Mouse (Mus musculus): ENCODE measurements around the gene Ube2i. TPM values are rescaled to one million over a fixed set of nuclear protein-coding genes. Genes with fewer than 3 reads are reported as not detected.
"Not testable (repeated sequence)": the region's sequence is repeated elsewhere in the genome, so short reads cannot be mapped to it uniquely, and the experiment has no call there.

Gene Ube2i
- polyA plus RNA-seq, 1 experiment from 2014 or later: 713 TPM

DNA sequence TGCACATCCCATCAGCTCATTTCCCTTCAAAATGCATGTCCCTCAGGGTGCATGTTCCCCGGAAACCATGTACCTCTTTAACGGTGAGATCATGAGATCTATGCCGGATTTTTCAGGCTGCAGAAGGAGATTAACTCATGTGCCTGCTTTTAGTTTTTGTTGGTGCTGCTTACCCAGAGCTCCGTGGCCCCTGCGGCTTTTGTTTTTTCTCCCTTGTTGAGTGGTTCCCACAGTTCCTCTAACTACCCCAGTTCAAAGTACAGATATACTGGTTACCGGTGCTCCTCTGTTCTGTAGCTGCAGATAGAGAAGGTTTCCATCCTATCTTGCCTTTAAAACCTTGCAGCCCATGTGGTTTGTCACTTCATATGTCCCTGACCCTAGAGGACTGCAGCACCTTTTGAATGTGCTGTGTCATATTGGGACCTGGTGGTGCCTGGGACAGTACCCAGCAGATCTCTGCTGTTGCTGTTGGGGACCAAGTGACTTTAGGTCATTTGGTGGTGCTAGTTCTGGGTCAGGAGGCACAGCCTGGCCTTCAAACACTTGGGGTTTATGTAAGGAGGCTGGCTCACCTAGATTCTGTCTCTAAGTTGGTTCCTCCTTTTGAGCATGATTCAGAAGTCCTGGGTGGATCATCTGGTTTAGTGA is 51.3 kb downstream of the Ube2i start:
- Histone ChIP-seq H3K9me3 (replicated peaks) (no peaks in the 10 kb centered on the region), H3K4me1 (peaks cover 18% of the 10 kb centered on the region), H3K27ac (no peak overlapping the region), H3K4me3 (0 out of 2 replicates have a peak overlapping the region, but pooled peaks have one; percentile 37), H3K9ac (no peak overlapping the region), H3K27me3 (no peaks in the 10 kb centered on the region), H3K36me3 (peaks cover 39% of the 10 kb centered on the region), H3K4me2 (replicated peaks) (peak overlapping the region; percentile 61)
- 41% methylated on average over 6 of the region's 6 CpGs for whole genome bisulfite sequencing
- ATAC-seq (ENCODE audit: low FRiP score): no peak

DNA sequence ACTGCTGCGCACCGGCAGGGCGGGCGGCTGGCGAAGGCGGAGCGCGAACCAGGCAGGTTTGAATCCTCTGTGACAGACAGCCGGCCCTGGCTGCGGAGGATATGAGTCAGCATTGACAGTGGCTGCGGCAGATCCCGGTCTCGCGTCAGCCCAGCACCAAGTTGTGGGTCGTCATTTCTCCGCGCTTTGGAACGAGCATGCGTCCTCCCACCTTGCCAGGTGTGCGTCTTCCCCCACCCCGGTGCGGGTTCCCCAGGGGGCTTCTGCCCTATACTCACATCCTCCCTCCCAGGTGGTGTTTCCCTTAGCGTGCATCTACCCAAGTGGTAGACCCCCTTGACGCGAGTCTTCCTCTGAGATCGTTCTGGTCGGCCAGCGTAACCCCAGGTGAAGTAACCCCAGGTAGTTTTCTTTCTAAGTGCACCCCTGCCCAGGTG is 51.9 kb downstream of the Ube2i start:
- H3K27me3 ChIP-seq; H3K9ac ChIP-seq; H3K27ac ChIP-seq; H3K9me3 ChIP-seq (replicated peaks): not testable (repeated sequence)
- H3K4me1 ChIP-seq: peaks cover 18% of the 10 kb centered on the region
- peak overlapping the region; percentile 37 for H3K4me3 ChIP-seq
- peak overlapping the region; percentile 61 for H3K4me2 ChIP-seq (replicated peaks)
- H3K36me3 ChIP-seq: peaks cover 39% of the 10 kb centered on the region
- ATAC-seq (ENCODE audit: low FRiP score): peak; percentile 80
- 14% methylated on average over 14 of the region's 28 CpGs for WGBS

DNA sequence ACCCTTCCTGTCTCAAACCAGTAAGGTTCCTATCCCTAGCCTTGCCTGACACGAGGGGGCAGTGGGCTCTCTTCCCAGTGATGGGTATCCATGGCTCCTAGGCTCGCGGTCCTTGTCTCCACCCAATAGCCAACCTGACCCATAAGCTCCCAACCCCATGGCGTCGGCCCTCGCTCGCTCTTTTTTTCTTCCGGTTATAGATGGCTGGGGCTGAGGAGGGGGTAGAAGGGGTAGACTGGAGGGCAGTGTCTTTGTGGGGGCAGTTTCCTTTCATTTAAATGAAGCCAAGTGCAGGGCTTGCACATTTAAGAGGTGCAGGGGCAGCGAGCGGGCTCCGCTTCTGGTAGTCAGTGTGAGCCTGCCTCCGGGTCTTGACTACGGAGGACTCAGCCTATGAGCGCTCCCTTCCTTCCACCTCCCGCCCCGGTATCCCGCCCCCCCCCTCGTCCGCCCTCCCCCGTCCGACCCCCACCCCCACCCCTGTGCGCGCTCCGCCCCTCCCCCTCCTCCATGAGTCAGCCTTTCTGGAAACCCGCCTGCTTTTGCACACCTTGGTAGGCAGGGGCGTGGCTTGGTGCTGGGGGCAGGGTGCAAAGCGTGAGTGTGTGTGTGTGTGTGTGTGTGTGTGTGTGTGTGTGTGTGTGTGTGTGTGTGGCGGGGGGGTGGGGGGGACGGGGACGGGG is 52.5 kb downstream of the Ube2i start:
- no peaks in the 10 kb centered on the region for H3K9me3 ChIP-seq (replicated peaks)
- peak overlapping the region; percentile 61 for H3K4me2 ChIP-seq (replicated peaks)
- peaks cover 36% of the 10 kb centered on the region; the same call in 1 of the 2 replicates for H3K36me3 ChIP-seq
- H3K4me1 ChIP-seq: peaks cover 18% of the 10 kb centered on the region
- WGBS: 3% methylated on average over 14 of the region's 30 CpGs
- ATAC-seq (ENCODE audit: low FRiP score): peak; percentile 85
- H3K27me3 ChIP-seq: no peaks in the 10 kb centered on the region
- peak overlapping the region; percentile 37 for H3K4me3 ChIP-seq
- H3K9ac ChIP-seq: peak overlapping the region; percentile 46
- H3K27ac ChIP-seq: peak overlapping the region; percentile 66

DNA sequence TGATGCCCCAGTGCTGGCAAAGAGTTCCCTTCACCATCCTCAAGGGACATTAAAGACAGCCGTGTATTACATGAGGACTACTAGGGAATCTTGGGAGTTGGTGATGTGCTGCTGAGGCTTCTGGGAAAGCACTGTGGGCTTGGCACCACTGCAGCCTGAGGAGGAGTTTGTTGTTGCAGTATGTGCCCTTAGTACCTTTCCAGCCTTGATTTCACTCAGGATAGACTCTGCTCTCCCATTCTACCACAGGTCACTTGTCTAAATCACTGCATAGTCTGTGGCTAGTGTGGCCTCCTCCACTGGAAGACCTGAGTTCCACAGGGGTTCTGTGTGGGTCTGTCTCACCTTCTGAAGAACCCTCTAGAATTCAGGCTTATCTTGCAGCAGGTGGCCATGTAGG is 53.7 kb downstream of the Ube2i start:
- WGBS: 86% methylated on average over 1 of the region's 1 CpGs
- ATAC-seq (ENCODE audit: low FRiP score): no peak
- Histone ChIP-seq H3K4me3 (no peak overlapping the region), H3K27me3 (no peaks in the 10 kb centered on the region), H3K27ac (no peak overlapping the region), H3K36me3 (peaks cover 36% of the 10 kb centered on the region; the same call in 1 of the 2 replicates), H3K9me3 (replicated peaks) (no peaks in the 10 kb centered on the region), H3K4me2 (replicated peaks) (no peak overlapping the region), H3K4me1 (peaks cover 18% of the 10 kb centered on the region), H3K9ac (no peak overlapping the region)

DNA sequence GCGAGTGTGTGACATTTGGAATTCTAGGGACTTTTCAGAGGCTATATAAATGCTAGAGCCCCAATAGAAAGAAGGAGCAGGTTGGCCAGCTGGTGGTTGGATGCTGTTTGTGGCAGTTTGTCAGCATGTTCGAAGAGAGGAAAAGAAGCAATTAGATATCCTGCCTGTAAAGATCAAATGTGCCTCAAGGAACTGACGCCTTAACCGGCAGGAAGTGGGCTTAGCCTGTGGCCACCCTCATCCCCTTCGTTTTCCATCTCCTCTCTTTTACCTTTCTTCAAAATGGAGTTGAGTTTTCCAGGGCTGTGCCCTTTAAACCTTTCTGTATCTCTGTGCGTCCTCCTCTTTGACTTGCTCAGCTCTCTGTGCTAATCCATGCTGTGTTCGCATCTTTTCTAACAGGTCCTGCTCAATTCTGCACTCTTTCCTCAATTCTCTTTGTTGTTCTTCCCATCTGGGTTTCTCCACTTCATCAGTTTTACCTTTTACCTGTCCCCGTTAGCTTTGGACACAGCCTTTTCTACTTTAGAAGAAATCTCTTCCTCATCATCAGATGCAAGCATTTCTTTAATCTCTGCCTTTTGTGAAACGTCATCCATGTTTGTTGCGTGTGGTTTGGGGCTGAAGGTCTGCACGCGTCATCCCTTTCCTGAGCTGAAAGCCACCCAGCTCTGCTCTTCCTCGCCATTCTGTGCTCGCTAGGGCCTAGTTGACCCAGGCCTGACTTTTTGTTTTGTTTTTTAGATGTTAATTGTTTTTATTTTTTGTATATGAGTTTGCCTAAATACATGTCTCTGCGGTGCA is 54.7 kb downstream of the Ube2i start:
- H3K36me3 ChIP-seq: peaks cover 40% of the 10 kb centered on the region
- no peak overlapping the region for H3K4me2 ChIP-seq (replicated peaks)
- ATAC-seq (ENCODE audit: low FRiP score): no peak
- no peaks in the 10 kb centered on the region for H3K27me3 ChIP-seq
- H3K9ac ChIP-seq: no peak overlapping the region
- peaks cover 18% of the 10 kb centered on the region for H3K4me1 ChIP-seq
- no peak overlapping the region for H3K4me3 ChIP-seq
- no peaks in the 10 kb centered on the region for H3K9me3 ChIP-seq (replicated peaks)
- H3K27ac ChIP-seq: no peak overlapping the region
- WGBS: 93% methylated on average over 15 of the region's 15 CpGs

DNA sequence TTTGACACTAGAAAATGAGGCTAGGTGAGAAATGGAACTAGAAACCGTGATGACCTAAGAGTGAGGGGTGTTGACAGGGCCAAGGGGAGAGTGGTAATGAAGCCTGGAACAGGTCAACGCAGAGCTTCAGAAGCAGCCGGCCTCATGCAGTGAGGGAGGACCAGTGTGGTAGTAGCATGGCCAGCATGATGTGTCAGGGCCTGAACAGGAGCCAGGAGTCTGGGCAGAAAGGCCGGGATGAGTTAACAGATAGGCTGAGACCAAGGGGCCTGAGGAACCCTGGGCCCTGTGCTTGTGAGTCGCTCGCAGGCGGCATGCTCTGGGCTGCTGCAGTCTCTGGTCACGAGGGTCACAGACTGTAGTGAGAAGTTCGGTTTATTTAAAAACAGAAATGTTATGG is 55.5 kb downstream of the Ube2i start:
- H3K9me3 ChIP-seq (replicated peaks): no peaks in the 10 kb centered on the region
- no peak overlapping the region for H3K4me3 ChIP-seq
- no peaks in the 10 kb centered on the region for H3K27me3 ChIP-seq
- H3K9ac ChIP-seq: no peak overlapping the region
- WGBS: 90% methylated on average over 9 of the region's 9 CpGs
- no peak overlapping the region for H3K4me2 ChIP-seq (replicated peaks)
- no peak overlapping the region for H3K27ac ChIP-seq
- no peak for ATAC-seq (ENCODE audit: low FRiP score)
- peaks cover 43% of the 10 kb centered on the region for H3K36me3 ChIP-seq
- H3K4me1 ChIP-seq: peaks cover 18% of the 10 kb centered on the region

DNA sequence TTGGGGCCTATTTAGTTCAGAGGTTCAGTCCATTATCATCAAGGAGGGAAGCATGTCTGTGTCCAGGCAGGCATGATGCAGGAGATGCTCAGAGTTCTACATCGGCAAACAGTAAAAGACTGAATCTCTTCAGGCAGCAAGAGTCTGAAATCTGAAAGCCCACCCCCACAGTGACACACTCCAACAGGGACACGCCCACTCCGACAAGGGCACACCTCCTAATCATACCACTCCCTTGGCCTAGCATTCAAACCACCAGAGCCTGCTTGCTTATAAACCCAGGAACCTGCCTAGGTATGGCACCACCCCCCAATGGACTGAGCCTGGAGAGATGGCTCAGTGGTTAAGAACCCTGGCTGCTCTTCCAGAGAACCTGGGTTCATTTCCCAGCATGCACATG is 59.0 kb downstream of the Ube2i start:
- ATAC-seq (ENCODE audit: low FRiP score): no peak
- H3K4me1 ChIP-seq: no peaks in the 10 kb centered on the region
- no peak overlapping the region for H3K4me2 ChIP-seq (replicated peaks)
- H3K9ac ChIP-seq: no peak overlapping the region
- H3K27me3 ChIP-seq: no peaks in the 10 kb centered on the region
- no peak overlapping the region for H3K4me3 ChIP-seq
- 88% methylated on average over 3 of the region's 3 CpGs for WGBS
- H3K27ac ChIP-seq: no peak overlapping the region
- peaks cover 72% of the 10 kb centered on the region for H3K36me3 ChIP-seq
- H3K9me3 ChIP-seq (replicated peaks): no peaks in the 10 kb centered on the region

Small RNA genes within 50 kb of the gene (microRNA-seq; reads per million reads assigned to microRNA genes)
- 5.4 reads per million, percentile 14 among the genes with 10 or more reads in this experiment for gene Mir3547

Other genes starting within 250 kb of the Ube2i start
- 8.5 and 9.5 TPM in 2 replicates for gene Tmem204, start 191.0 kb downstream of the Ube2i start, polyA plus RNA-seq (2016; fragmentation: Nextera tagmentation; extraction: Ambion mirVana)
- gene Telo2, start 158.7 kb downstream of the Ube2i start, polyA plus RNA-seq (2016; fragmentation: Nextera tagmentation; extraction: Ambion mirVana): 42.5 and 43.2 TPM in 2 replicates
- not detected in 2 replicates for gene Ptx4, start 153.9 kb downstream of the Ube2i start, polyA plus RNA-seq (2016; fragmentation: Nextera tagmentation; extraction: Ambion mirVana)
- 24.4 and 26.9 TPM in 2 replicates for gene Clcn7, start 141.2 kb downstream of the Ube2i start, polyA plus RNA-seq (2016; fragmentation: Nextera tagmentation; extraction: Ambion mirVana)
- not detected in 2 replicates for gene Ccdc154, start 112.2 kb downstream of the Ube2i start, polyA plus RNA-seq (2016; fragmentation: Nextera tagmentation; extraction: Ambion mirVana)
- not detected in 2 replicates for gene Gm38655, start 99.2 kb downstream of the Ube2i start, polyA plus RNA-seq (2016; fragmentation: Nextera tagmentation; extraction: Ambion mirVana)
- 33.6 and 34.6 TPM in 2 replicates for gene BC003965, start 90.1 kb downstream of the Ube2i start, polyA plus RNA-seq (2016; fragmentation: Nextera tagmentation; extraction: Ambion mirVana)
- gene Unkl, start 86.2 kb downstream of the Ube2i start, polyA plus RNA-seq (2016; fragmentation: Nextera tagmentation; extraction: Ambion mirVana): 13.0 and 13.3 TPM in 2 replicates
- 59.4 and 59.5 TPM in 2 replicates for gene Gnptg, start 34.5 kb downstream of the Ube2i start, polyA plus RNA-seq (2016; fragmentation: Nextera tagmentation; extraction: Ambion mirVana)
- gene Tsr3, start 34.5 kb downstream of the Ube2i start, polyA plus RNA-seq (2016; fragmentation: Nextera tagmentation; extraction: Ambion mirVana): 60.0 and 61.8 TPM in 2 replicates
- gene Baiap3, start 18.3 kb downstream of the Ube2i start, polyA plus RNA-seq (2016; fragmentation: Nextera tagmentation; extraction: Ambion mirVana): 5.5 and 5.9 TPM in 2 replicates
- not detected in 2 replicates for gene Prss34, start 23.8 kb upstream of the Ube2i start, polyA plus RNA-seq (2016; fragmentation: Nextera tagmentation; extraction: Ambion mirVana)
- gene Prss28, start 34.0 kb upstream of the Ube2i start, polyA plus RNA-seq (2016; fragmentation: Nextera tagmentation; extraction: Ambion mirVana): not detected in 2 replicates
- not detected in 2 replicates for gene Prss29, start 44.0 kb upstream of the Ube2i start, polyA plus RNA-seq (2016; fragmentation: Nextera tagmentation; extraction: Ambion mirVana)
- gene Tpsab1, start 70.9 kb upstream of the Ube2i start, polyA plus RNA-seq (2016; fragmentation: Nextera tagmentation; extraction: Ambion mirVana): not detected in 2 replicates
- not detected in 2 replicates for gene Tpsb2, start 91.7 kb upstream of the Ube2i start, polyA plus RNA-seq (2016; fragmentation: Nextera tagmentation; extraction: Ambion mirVana)
- 0.86 TPM in 1 of 2 replicates, not detected in the other for gene Tpsg1, start 94.7 kb upstream of the Ube2i start, polyA plus RNA-seq (2016; fragmentation: Nextera tagmentation; extraction: Ambion mirVana)
- gene Cacna1h, start 159.2 kb upstream of the Ube2i start, polyA plus RNA-seq (2016; fragmentation: Nextera tagmentation; extraction: Ambion mirVana): 12.5 and 12.7 TPM in 2 replicates
- 1.0 and 1.7 TPM in 2 replicates for gene Tekt4, start 180.0 kb upstream of the Ube2i start, polyA plus RNA-seq (2016; fragmentation: Nextera tagmentation; extraction: Ambion mirVana)
- gene Sstr5, start 222.7 kb upstream of the Ube2i start, polyA plus RNA-seq (2016; fragmentation: Nextera tagmentation; extraction: Ambion mirVana): 0.14 TPM in 1 of 2 replicates, not detected in the other